Mouse (Mus musculus) lung, postnatal 0 days (tissue): ENCODE data around the gene Bcl2l1. TPM values are rescaled to one million over a fixed set of nuclear protein-coding genes. Genes with fewer than 3 reads are reported as not detected.

ENCODE experiments used
- ATAC-seq: fragments of 200-750 bp; cut with Nextera tagmentation; 2 replicates; pipeline ENCODE4 v1.8.0; 2017; ENCODE audit warnings: moderate library complexity
- DNase-seq: peaks from one replicate; pipeline ENCODE4 v3.0.0-alpha.2; 2016; ENCODE audit warnings: low spot score
- H3K27ac ChIP-seq: fragments of 300-500 bp; sonication (generic); 2 replicates; pipeline ENCODE4 v1.5.1; 2014; ENCODE audit warnings: antibody characterized with exemption, mild to moderate bottlenecking, low read length, mixed read lengths
- H3K27me3 ChIP-seq: fragments of 300-500 bp; sonication (generic); replicated peaks from 2 replicates; pipeline ENCODE4 v1.6.1; 2014; ENCODE audit warnings: low read length, mixed read lengths; ENCODE audit not compliant: insufficient read depth
- H3K36me3 ChIP-seq: fragments of 300-500 bp; sonication (generic); 2 replicates; pipeline ENCODE4 v1.6.1; 2014; ENCODE audit warnings: low read length, mixed read lengths; ENCODE audit not compliant: insufficient read depth
- H3K4me1 ChIP-seq: fragments of 300-500 bp; sonication (generic); 2 replicates; pipeline ENCODE4 v1.6.1; 2014; ENCODE audit warnings: antibody characterized with exemption, low read depth, low read length, mixed read lengths; ENCODE audit not compliant: insufficient read depth
- H3K4me2 ChIP-seq: fragments of 300-500 bp; sonication (generic); replicated peaks from 2 replicates; pipeline ENCODE4 v1.6.1; 2014; ENCODE audit warnings: low read depth, mild to moderate bottlenecking, low read length, moderate library complexity, mixed read lengths
- H3K4me3 ChIP-seq: fragments of 300-500 bp; sonication (generic); 2 replicates; pipeline ENCODE4 v1.5.1; 2014; ENCODE audit warnings: low read depth, low read length
- H3K9ac ChIP-seq: fragments of 300-500 bp; sonication (generic); replicated peaks from 2 replicates; pipeline ENCODE4 v1.6.1; 2014; ENCODE audit warnings: low read depth, mild to moderate bottlenecking
- H3K9me3 ChIP-seq: fragments of 300-500 bp; sonication (generic); 2 replicates; pipeline ENCODE4 v1.6.1; 2016; ENCODE audit warnings: low read length, mixed read lengths
- CTCF ChIP-seq: IDR thresholded peaks from 2 replicates; pipeline ENCODE4 v1.5.1; 2016; ENCODE audit warnings: antibody characterized with exemption, mild to moderate bottlenecking
- EP300 ChIP-seq: IDR thresholded peaks from 2 replicates; pipeline ENCODE4 v1.6.1; 2016; ENCODE audit warnings: antibody characterized with exemption, mild to moderate bottlenecking, control low read depth
- WGBS: fragments of 180-500 bp; shearing (Covaris S2); extraction: QIAGEN DNeasy Blood & Tissue Kit; methylation state at CpG from one replicate; pipeline ENCODE4 v1.1.7; 2014; 5-methylcytosine and 5-hydroxymethylcytosine counted together
- polyA plus RNA-seq: library from polyadenylated mRNA; unstranded; fragments of >200 nt; fragmentation: Nextera tagmentation; extraction: Ambion mirVana; gene quantifications from 2 replicates; pipeline ENCODE4 v1.2.1, GENCODE M21; 2015

Bcl2l1 gene
- polyA plus RNA-seq, 1 experiment from 2014 or later = 103 TPM

DNA sequence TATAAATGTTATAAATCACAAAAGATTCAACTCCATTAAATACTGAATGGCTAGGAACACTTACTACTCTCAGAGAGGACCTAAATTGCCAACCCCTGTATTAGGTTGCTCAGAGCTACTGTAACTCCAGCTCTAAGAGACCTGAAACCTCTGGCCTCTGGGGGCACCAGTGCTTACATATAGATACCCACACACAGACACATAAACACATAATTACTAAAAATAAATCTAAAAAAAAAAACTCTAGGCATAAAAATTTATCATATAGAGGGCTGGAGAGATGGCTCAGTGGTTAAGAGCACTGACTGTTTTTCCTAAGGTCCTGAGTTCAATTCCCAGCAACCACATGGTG lies 30.8 kb downstream of the Bcl2l1 start:
- Histone ChIP-seq H3K4me2 (no peak overlapping the region), H3K9ac (no peak overlapping the region), H3K4me1 (peaks cover 15% of the 10 kb centered on the region), H3K4me3 (no peak overlapping the region), H3K27me3 (no peaks in the 10 kb centered on the region), H3K27ac (no peak overlapping the region), H3K36me3 (no peaks in the 10 kb centered on the region), H3K9me3 (no peaks in the 10 kb centered on the region)
- DNase-seq (no peak), ATAC-seq (no peak)
- TF ChIP-seq CTCF (0 out of 2 replicates have a peak, but pooled peaks have one; percentile 9), EP300 (no peak)

DNA sequence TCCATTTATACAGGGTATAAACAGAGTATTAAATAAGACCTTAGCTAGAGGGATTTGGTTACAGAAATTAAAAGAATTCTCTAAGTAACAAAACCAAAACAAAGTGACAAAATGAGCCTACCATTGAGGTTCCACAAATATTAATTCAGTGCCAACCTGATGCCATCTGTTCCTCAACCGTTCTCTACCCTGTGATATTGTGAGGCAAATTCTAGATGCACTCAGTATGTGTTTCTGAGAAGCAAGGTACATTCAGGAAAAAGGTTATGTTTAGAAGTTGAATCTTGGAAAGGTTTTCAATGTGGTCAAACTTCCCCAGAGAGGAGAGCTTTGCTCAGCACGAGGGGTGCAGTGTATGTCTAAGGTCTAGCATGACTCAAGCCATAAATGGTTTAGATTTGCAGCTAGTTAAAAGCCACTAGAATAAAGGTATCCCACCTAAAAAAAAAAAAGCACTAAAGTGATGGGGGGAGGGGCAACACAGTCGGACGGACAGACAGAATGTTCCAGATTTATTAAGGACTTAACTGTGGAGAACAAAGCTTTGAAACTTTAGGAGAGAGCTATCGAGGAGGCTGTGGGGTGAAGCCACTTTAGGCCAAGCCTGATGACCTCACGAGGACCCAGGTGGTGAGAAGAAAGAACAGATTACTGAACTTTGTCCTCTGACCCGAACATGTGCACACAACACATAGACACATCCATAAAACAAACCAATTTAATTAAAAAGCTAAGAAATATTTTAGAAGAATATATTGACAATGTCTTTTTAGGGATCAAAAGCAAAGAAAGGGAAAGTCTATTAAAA lies 31.4 kb downstream of the Bcl2l1 start:
- no peak for TF ChIP-seq CTCF
- TF ChIP-seq EP300 = no peak
- H3K9ac ChIP-seq = no peak overlapping the region
- H3K9me3 ChIP-seq = no peaks in the 10 kb centered on the region
- H3K4me3 ChIP-seq = no peak overlapping the region
- H3K36me3 ChIP-seq = no peaks in the 10 kb centered on the region
- no peak overlapping the region for H3K27ac ChIP-seq
- 63% methylated on average over 7 of the region's 7 CpGs for WGBS
- H3K4me2 ChIP-seq = no peak overlapping the region
- DNase-seq (no peak), ATAC-seq (no peak)
- no peaks in the 10 kb centered on the region for H3K27me3 ChIP-seq
- H3K4me1 ChIP-seq = peaks cover 9% of the 10 kb centered on the region

GRCm38 (mm10) chr2:152797589-152797988 lies 33.9 kb downstream of the Bcl2l1 start:
- peaks cover 6% of the 10 kb centered on the region; the same call in 1 of the 2 replicates for H3K4me1 ChIP-seq
- H3K9me3 ChIP-seq = no peaks in the 10 kb centered on the region
- H3K36me3 ChIP-seq = no peaks in the 10 kb centered on the region
- DNase-seq (no peak), ATAC-seq (no peak)
- 87% methylated on average over 1 of the region's 1 CpGs for WGBS
- no peak overlapping the region for H3K4me2 ChIP-seq
- no peaks in the 10 kb centered on the region for H3K27me3 ChIP-seq
- H3K9ac ChIP-seq = no peak overlapping the region
- H3K4me3 ChIP-seq = no peak overlapping the region
- no peak for TF ChIP-seq EP300
- H3K27ac ChIP-seq = no peak overlapping the region

DNA sequence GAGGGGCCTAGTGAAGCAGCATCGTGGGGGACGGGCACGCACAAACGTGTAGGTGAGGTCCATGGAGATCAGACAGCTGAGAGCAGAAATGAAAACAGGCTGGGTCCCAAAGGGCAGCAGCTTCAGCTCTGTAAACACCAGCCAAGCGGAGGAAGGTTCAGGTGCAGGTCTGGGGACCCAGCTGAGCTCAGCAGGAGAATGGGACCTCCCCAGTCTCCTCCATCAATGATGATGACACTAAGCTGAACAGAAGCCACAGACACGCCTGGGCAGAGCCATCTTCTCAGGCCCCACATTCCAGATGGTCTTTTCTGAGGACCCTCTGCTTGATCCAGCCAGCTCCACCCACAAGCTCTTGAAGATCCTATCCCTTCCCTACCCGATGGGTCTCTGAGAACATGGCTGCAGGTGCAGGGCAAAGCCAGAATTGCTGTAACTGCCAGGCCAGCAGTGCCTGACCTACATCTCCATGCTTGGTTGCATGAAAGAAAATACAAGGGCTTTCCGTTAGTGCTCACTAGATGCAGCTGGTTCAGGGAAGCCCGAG lies 37.2 kb downstream of the Bcl2l1 start:
- TF ChIP-seq CTCF = no peak
- no peak for TF ChIP-seq EP300
- Histone ChIP-seq H3K4me1 (peaks cover 38% of the 10 kb centered on the region), H3K36me3 (no peaks in the 10 kb centered on the region), H3K27ac (peak overlapping the region; percentile 47; the same call in 1 of the 2 replicates), H3K9me3 (no peaks in the 10 kb centered on the region), H3K4me2 (no peak overlapping the region), H3K9ac (no peak overlapping the region), H3K4me3 (no peak overlapping the region), H3K27me3 (no peaks in the 10 kb centered on the region)
- DNase-seq (no peak), ATAC-seq (no peak)
- 67% methylated on average over 9 of the region's 9 CpGs for WGBS

GRCm38 (mm10) chr2:152793381-152793780 lies 38.1 kb downstream of the Bcl2l1 start:
- Histone ChIP-seq H3K27me3 (no peaks in the 10 kb centered on the region), H3K4me2 (no peak overlapping the region), H3K36me3 (no peaks in the 10 kb centered on the region), H3K27ac (peak overlapping the region; percentile 98; the same call in 1 of the 2 replicates), H3K9me3 (no peaks in the 10 kb centered on the region), H3K9ac (no peak overlapping the region), H3K4me1 (peaks cover 48% of the 10 kb centered on the region), H3K4me3 (no peak overlapping the region)
- ATAC-seq = no peak
- 74% methylated on average over 5 of the region's 5 CpGs for WGBS
- TF ChIP-seq EP300 (no peak), CTCF (no peak)
- no peak for DNase-seq

DNA sequence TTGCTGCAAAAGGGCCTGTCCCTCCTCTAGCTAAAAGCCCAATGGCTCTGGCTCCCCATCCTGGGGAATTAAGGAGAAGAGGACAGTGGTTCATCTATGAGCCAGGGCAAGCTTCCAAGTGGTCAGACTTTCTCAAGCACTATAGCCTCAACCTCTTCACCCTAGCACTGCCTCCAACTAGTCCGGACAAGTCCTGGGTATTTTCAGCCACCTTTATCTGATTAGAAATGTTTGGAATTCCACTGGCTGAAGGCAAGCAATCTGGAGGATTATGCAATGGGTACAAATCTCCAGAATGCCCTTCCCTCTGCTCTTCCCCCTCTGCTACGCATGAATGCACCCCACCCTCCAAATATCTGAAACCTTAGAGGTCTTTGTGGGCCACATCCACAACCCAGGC lies 39.1 kb downstream of the Bcl2l1 start:
- H3K27ac ChIP-seq = peak overlapping the region; percentile 98
- peaks cover 57% of the 10 kb centered on the region for H3K4me1 ChIP-seq
- DNase-seq (peak; percentile 89), ATAC-seq (peak; percentile 76)
- 32% methylated on average over 2 of the region's 2 CpGs for WGBS
- H3K36me3 ChIP-seq = no peaks in the 10 kb centered on the region
- TF ChIP-seq EP300 (peak; percentile 99), CTCF (no peak)
- H3K9me3 ChIP-seq = no peaks in the 10 kb centered on the region
- no peak overlapping the region for H3K9ac ChIP-seq
- no peak overlapping the region for H3K4me2 ChIP-seq
- no peaks in the 10 kb centered on the region for H3K27me3 ChIP-seq
- no peak overlapping the region for H3K4me3 ChIP-seq
